Mouse (Mus musculus): ENCODE measurements around the gene Atf6b.

Atf6b gene

GRCm38 (mm10) chr17:34664472-34664871 is 17.5 kb downstream of the Atf6b start:
- DNase-seq (ENCODE audit: low spot score in 2 of 2) = no peak

- DNase-seq (ENCODE audit: low spot score in 2 of 2) = no peak
These were observed 23.3 kb downstream of the Atf6b start, which contains the start of gene Tnxb for GRCm38 (mm10) chr17:34670235-34670634. Gene Tnxb, plus strand, starts transcription at chr17:34670535.

GRCm38 (mm10) chr17:34671151-34672066 is 24.5 kb downstream of the Atf6b start:
- no peak for DNase-seq (ENCODE audit: low spot score in 2 of 2)

GRCm38 (mm10) chr17:34672246-34672792 is 25.4 kb downstream of the Atf6b start:
- DNase-seq (ENCODE audit: low spot score in 2 of 2) = no peak

- no peak for DNase-seq (ENCODE audit: low spot score in 2 of 2)
These were observed 26.2 kb downstream of the Atf6b start for GRCm38 (mm10) chr17:34673139-34673538.

GRCm38 (mm10) chr17:34674524-34675204 is 27.7 kb downstream of the Atf6b start:
- no peak for DNase-seq (ENCODE audit: low spot score in 2 of 2)

GRCm38 (mm10) chr17:34675205-34676092 is 28.5 kb downstream of the Atf6b start:
- no peak for DNase-seq (ENCODE audit: low spot score in 2 of 2)

- no peak for DNase-seq (ENCODE audit: low spot score in 2 of 2)
These were observed 29.1 kb downstream of the Atf6b start for GRCm38 (mm10) chr17:34676093-34676460.

GRCm38 (mm10) chr17:34676671-34677070 is 29.7 kb downstream of the Atf6b start:
- DNase-seq (ENCODE audit: low spot score in 2 of 2) = no peak

- DNase-seq (ENCODE audit: low spot score in 2 of 2) = no peak
These were observed 33.2 kb downstream of the Atf6b start for GRCm38 (mm10) chr17:34680191-34680590.

GRCm38 (mm10) chr17:34680621-34681020 is 33.7 kb downstream of the Atf6b start:
- no peak for DNase-seq (ENCODE audit: low spot score in 2 of 2)

GRCm38 (mm10) chr17:34681132-34681571 is 34.2 kb downstream of the Atf6b start:
- no peak for DNase-seq (ENCODE audit: low spot score in 2 of 2)

- no peak for DNase-seq (ENCODE audit: low spot score in 2 of 2)
These were observed 35.1 kb downstream of the Atf6b start for GRCm38 (mm10) chr17:34681881-34682536.

- DNase-seq (ENCODE audit: low spot score in 2 of 2) = no peak
These were observed 36.2 kb downstream of the Atf6b start for GRCm38 (mm10) chr17:34683179-34683578.

- DNase-seq (ENCODE audit: low spot score in 2 of 2) = no peak
These were observed 36.8 kb downstream of the Atf6b start for GRCm38 (mm10) chr17:34683686-34684220.

- no peak for DNase-seq (ENCODE audit: low spot score in 2 of 2)
These were observed 37.4 kb downstream of the Atf6b start for GRCm38 (mm10) chr17:34684253-34684893.

- DNase-seq (ENCODE audit: low spot score in 2 of 2) = no peak
These were observed 38.5 kb downstream of the Atf6b start for GRCm38 (mm10) chr17:34685120-34686110.

- DNase-seq (ENCODE audit: low spot score in 2 of 2) = no peak
These were observed 41.9 kb downstream of the Atf6b start for GRCm38 (mm10) chr17:34688889-34689288.

- no peak for DNase-seq (ENCODE audit: low spot score in 2 of 2)
These were observed 43.5 kb downstream of the Atf6b start for GRCm38 (mm10) chr17:34690458-34690857.

Data from spleen, postnatal 10 days (tissue).